Mouse (Mus musculus): ENCODE data around the gene Reg2.
"Not testable (repeated sequence)": the region's sequence is repeated elsewhere in the genome, so short reads cannot be mapped to it uniquely, and the experiment has no call there.

Reg2 gene

DNA sequence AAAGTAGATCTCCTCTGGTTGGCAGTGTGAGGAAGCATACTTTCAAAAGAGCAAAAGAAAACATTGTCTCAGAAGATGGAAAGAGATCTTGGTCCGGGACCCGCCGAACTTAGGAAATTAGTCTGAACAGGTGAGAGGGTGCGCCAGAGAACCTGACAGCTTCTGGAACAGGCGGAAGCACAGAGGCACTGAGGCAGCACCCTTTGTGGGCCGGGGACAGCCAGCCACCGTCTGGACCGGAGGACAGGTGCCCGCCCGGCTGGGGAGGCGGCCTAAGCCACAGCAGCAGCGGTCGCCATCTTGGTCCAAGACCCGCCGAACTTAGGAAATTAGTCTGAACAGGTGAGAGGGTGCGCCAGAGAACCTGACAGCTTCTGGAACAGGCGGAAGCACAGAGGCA, at the start of gene Reg2:
Gene Reg2 (plus strand): TSS at position 301 of the 400 bp plus-strand sequence.
- not testable (repeated sequence) for DNase-seq (ENCODE audit: low spot score in 2 of 2)

DNA sequence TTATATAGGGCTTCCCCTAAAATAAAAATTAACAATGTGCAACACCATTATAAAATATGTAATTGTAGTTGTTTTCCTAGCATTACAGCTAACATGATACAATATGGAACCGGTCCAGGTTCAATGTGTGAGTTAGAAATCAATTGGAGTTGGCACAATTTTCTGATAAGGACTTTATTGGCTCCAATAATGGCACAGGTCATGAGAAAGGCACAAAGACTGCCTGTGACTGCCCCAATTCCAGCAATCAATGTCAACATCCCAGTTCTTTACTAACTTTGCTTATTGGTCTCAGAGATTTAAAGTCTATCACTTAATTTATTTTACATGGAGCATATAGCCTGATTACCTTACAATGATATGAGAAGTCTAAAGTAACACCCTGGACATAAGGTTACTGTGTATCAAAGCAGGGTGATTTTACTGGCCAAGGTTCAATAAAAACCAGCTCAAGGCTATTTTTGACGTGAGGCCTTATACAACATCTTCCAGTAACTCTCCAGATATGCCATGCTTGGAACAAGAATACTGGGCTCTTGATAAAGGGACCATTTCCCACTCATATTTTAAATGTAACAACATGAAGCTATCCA, 33.4 kb upstream of the Reg2 start:
- no peak for DNase-seq (ENCODE audit: low spot score in 2 of 2)

GRCm38 (mm10) chr6:78370357-78370756, 25.1 kb upstream of the Reg2 start, which contains the start of gene Reg3b:
TSS of gene Reg3b (plus strand) at chr6:78370657.
- DNase-seq (ENCODE audit: low spot score in 2 of 2) = no peak

DNA sequence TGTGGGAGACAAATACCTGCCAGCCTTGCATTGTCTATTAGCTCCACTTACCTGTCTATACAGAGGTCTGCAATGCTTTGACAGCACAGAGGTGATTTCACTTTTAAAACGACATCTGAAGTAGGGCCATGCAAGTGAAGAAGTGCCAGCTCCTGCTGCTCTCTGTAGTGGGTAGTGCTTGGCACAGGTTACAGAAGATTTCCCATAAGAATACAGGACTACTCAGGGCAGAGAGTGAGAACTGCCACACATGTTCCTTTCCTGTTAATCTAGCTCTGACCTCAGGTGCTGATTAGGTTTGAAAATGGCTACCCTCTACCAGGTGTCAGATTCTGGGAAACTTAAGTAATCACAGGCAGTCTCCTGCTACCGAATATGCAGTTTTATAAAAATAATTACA, 16.7 kb upstream of the Reg2 start, which contains the start of gene Reg3d:
Gene Reg3d (minus strand): TSS at position 101 of the 400 bp plus-strand sequence.
- no peak for DNase-seq (ENCODE audit: low spot score in 2 of 2)

DNA sequence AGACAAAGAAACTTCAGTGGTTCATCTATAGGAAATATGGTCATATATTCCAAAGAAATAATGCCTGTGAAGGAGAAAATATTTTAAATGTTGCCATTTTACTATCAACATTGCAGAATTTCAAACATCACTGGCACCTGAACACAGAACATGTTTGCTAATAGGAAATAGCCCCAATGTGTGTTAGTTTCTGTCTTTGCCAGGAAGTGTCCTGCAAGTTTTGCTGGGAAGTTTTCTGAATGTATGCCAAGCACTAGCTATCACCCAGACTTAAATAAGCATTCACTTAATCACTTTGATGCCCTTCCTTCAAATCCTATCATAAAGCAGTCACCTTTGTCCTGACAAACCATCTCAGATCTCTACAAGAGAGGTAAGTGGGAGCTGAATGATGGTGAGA, 15.0 kb upstream of the Reg2 start, which contains the start of gene Reg3a:
Gene Reg3a (plus strand): TSS at position 301 of the 400 bp plus-strand sequence.
- no peak for DNase-seq (ENCODE audit: low spot score in 2 of 2)

DNA sequence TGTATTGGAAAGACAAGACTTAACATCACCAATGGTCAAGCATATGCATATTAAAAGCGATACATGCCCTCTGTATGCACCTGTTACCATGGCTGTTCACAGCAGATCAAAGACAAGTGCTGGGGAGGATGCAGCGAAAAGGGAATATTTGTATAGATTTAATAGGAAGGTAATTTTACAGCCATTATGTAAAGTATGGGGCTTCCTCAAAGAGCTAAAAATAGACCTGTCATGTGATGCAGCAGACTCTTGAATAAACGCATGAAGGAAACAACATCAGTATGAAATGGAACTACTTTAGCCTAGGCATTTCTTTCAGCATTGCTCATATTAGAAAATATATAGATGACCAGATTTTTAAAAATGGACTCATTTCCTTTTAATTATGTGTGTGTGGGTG, 9.8 kb upstream of the Reg2 start:
- DNase-seq (ENCODE audit: low spot score in 2 of 2) = no peak

GRCm38 (mm10) chr6:78422411-78422810, 27.0 kb downstream of the Reg2 start, which contains the start of gene Reg1:
TSS of gene Reg1 (plus strand) at chr6:78422711.
- DNase-seq (ENCODE audit: low spot score in 2 of 2) = not testable (repeated sequence)

- DNase-seq (ENCODE audit: low spot score in 2 of 2) = no peak
Observed at GRCm38 (mm10) chr6:78425497-78425896, 30.1 kb downstream of the Reg2 start.

- DNase-seq (ENCODE audit: low spot score in 2 of 2) = no peak
Observed at GRCm38 (mm10) chr6:78447202-78447601, 51.8 kb downstream of the Reg2 start.

- no peak for DNase-seq (ENCODE audit: low spot score in 2 of 2)
Observed at GRCm38 (mm10) chr6:78448409-78448808, 53.0 kb downstream of the Reg2 start.

- no peak for DNase-seq (ENCODE audit: low spot score in 2 of 2)
Observed at GRCm38 (mm10) chr6:78452804-78453203, 57.4 kb downstream of the Reg2 start.

All from cerebellum, postnatal 4 days (tissue).